Mouse (Mus musculus): ENCODE results near the gene Tgfb1i1.
A peak's percentile ranks its signal among the peaks of the same experiment; 100 is the strongest.

Gene Tgfb1i1

GRCm38 (mm10) chr7:128246496-128247391, at the start of gene Tgfb1i1:
Tgfb1i1 (plus strand) TSS chr7:128246812.
- DNase-seq (ENCODE audit: low spot score): peak; percentile 76

- DNase-seq (ENCODE audit: low spot score): no peak
These were observed 45.0 kb upstream of the Tgfb1i1 start for GRCm38 (mm10) chr7:128201607-128202006.

GRCm38 (mm10) chr7:128203071-128203470, 43.5 kb upstream of the Tgfb1i1 start:
- no peak for DNase-seq (ENCODE audit: low spot score)

GRCm38 (mm10) chr7:128204179-128204578, 42.4 kb upstream of the Tgfb1i1 start:
- no peak for DNase-seq (ENCODE audit: low spot score)

- DNase-seq (ENCODE audit: low spot score): no peak
These were observed 40.9 kb upstream of the Tgfb1i1 start for GRCm38 (mm10) chr7:128205695-128206094.

GRCm38 (mm10) chr7:128206152-128206551, 40.5 kb upstream of the Tgfb1i1 start, which contains the start of gene Cox6a2:
Cox6a2 (minus strand) TSS chr7:128206387.
- DNase-seq (ENCODE audit: low spot score): peak; percentile 16

- peak; percentile 59 for DNase-seq (ENCODE audit: low spot score)
These were observed 38.4 kb upstream of the Tgfb1i1 start for GRCm38 (mm10) chr7:128208187-128208586.

GRCm38 (mm10) chr7:128209826-128210225, 36.8 kb upstream of the Tgfb1i1 start:
- DNase-seq (ENCODE audit: low spot score): no peak

GRCm38 (mm10) chr7:128219952-128220351, 26.7 kb upstream of the Tgfb1i1 start:
- DNase-seq (ENCODE audit: low spot score): no peak

GRCm38 (mm10) chr7:128220936-128221335, 25.7 kb upstream of the Tgfb1i1 start:
- no peak for DNase-seq (ENCODE audit: low spot score)

GRCm38 (mm10) chr7:128231741-128232140, 14.9 kb upstream of the Tgfb1i1 start:
- DNase-seq (ENCODE audit: low spot score): no peak

- no peak for DNase-seq (ENCODE audit: low spot score)
These were observed 11.8 kb upstream of the Tgfb1i1 start for GRCm38 (mm10) chr7:128234796-128235195.

GRCm38 (mm10) chr7:128235481-128235880, 11.1 kb upstream of the Tgfb1i1 start:
- DNase-seq (ENCODE audit: low spot score): no peak

- no peak for DNase-seq (ENCODE audit: low spot score)
These were observed 10.2 kb upstream of the Tgfb1i1 start for GRCm38 (mm10) chr7:128236426-128236825.

GRCm38 (mm10) chr7:128236856-128237592, 9.6 kb upstream of the Tgfb1i1 start, which contains the start of gene Armc5:
Armc5 (plus strand) TSS chr7:128237342.
- DNase-seq (ENCODE audit: low spot score): peak; percentile 84

GRCm38 (mm10) chr7:128237593-128237926, 9.1 kb upstream of the Tgfb1i1 start:
- DNase-seq (ENCODE audit: low spot score): no peak

- DNase-seq (ENCODE audit: low spot score): peak; percentile 99
These were observed 8.5 kb upstream of the Tgfb1i1 start, which contains the start of gene 9130023H24Rik for GRCm38 (mm10) chr7:128237927-128238778. 9130023H24Rik (minus strand) TSS chr7:128238031.

- DNase-seq (ENCODE audit: low spot score): peak; percentile 68
These were observed 7.6 kb upstream of the Tgfb1i1 start for GRCm38 (mm10) chr7:128238991-128239390.

- DNase-seq (ENCODE audit: low spot score): no peak
These were observed 6.4 kb upstream of the Tgfb1i1 start for GRCm38 (mm10) chr7:128240131-128240784.

- no peak for DNase-seq (ENCODE audit: low spot score)
These were observed 4.3 kb upstream of the Tgfb1i1 start for GRCm38 (mm10) chr7:128242331-128242730.

GRCm38 (mm10) chr7:128243921-128244320, 2.7 kb upstream of the Tgfb1i1 start:
- DNase-seq (ENCODE audit: low spot score): peak; percentile 16

Measured in lung, postnatal 25 days (tissue).